Mouse (Mus musculus) limb, embryonic 11.5 days (tissue): ENCODE measurements around the gene Cnksr3. TPM values are rescaled to one million over a fixed set of nuclear protein-coding genes. Genes with fewer than 3 reads are reported as not detected.

ENCODE experiments used
- ATAC-seq: fragments of 200-750 bp; cut with Nextera tagmentation; 2 replicates; pipeline ENCODE4 v1.8.0; 2017; ENCODE audit warnings: low read depth; ENCODE audit not compliant: insufficient number of reproducible peaks, low FRiP score, low TSS enrichment
- DNase-seq: peaks from one replicate; pipeline ENCODE4 v3.0.0-alpha.2; 2015; ENCODE audit warnings: low spot score
- H3K27ac ChIP-seq: fragments of 300-500 bp; sonication (generic); replicated peaks from 2 replicates; pipeline ENCODE4 v1.5.1; 2014; ENCODE audit warnings: low read depth, mild to moderate bottlenecking, low read length
- H3K27me3 ChIP-seq: fragments of 300-500 bp; sonication (generic); 2 replicates; pipeline ENCODE4 v1.6.1; 2014; ENCODE audit warnings: mild to moderate bottlenecking, low read length, mixed read lengths; ENCODE audit not compliant: control insufficient read depth, insufficient read depth
- H3K36me3 ChIP-seq: fragments of 300-500 bp; sonication (generic); 2 replicates; pipeline ENCODE4 v1.6.1; 2014; ENCODE audit warnings: mild to moderate bottlenecking, low read length, moderate library complexity, mixed read lengths; ENCODE audit not compliant: control insufficient read depth, insufficient read depth
- H3K4me1 ChIP-seq: fragments of 300-500 bp; sonication (generic); 2 replicates; pipeline ENCODE4 v1.6.1; 2014; ENCODE audit warnings: low read length, mixed read lengths; ENCODE audit not compliant: control insufficient read depth, insufficient read depth
- H3K4me2 ChIP-seq: fragments of 300-500 bp; sonication (generic); 2 replicates; pipeline ENCODE4 v1.6.1; 2014; ENCODE audit warnings: low read depth, mild to moderate bottlenecking, moderate library complexity; ENCODE audit not compliant: severe bottlenecking
- H3K4me3 ChIP-seq: fragments of 300-500 bp; sonication (generic); 2 replicates; pipeline ENCODE4 v1.5.1; 2014; ENCODE audit warnings: low read depth, low read length
- H3K9ac ChIP-seq: fragments of 300-500 bp; sonication (generic); 2 replicates; pipeline ENCODE4 v1.6.1; 2014; ENCODE audit warnings: mild to moderate bottlenecking, low read length
- H3K9me3 ChIP-seq: fragments of 300-500 bp; sonication (generic); 2 replicates; pipeline ENCODE4 v1.6.1; 2016; ENCODE audit warnings: low read length; ENCODE audit not compliant: control insufficient read depth
- WGBS: fragments of 180-500 bp; shearing (Covaris S2); extraction: QIAGEN DNeasy Blood & Tissue Kit; methylation state at CpG from one replicate; pipeline ENCODE4 v1.1.7; 2014; 5-methylcytosine and 5-hydroxymethylcytosine counted together
- polyA plus RNA-seq: library from polyadenylated mRNA; unstranded; fragments of >200 nt; fragmentation: Nextera tagmentation; extraction: Ambion mirVana; gene quantifications from 2 replicates; pipeline ENCODE4 v1.2.1, GENCODE M21; 2014

Gene Cnksr3
- polyA plus RNA-seq, result 11.8 and 11.9 TPM in 2 replicates

GRCm38 (mm10) chr10:7211696-7212482 is at the start of gene Cnksr3:
Gene Cnksr3, minus strand, starts transcription at chr10:7212237.
- no peaks in the 10 kb centered on the region for H3K36me3 ChIP-seq
- H3K9ac ChIP-seq, result peak within 1 kb of the TSS; percentile 81
- no peaks in the 10 kb centered on the region for H3K27me3 ChIP-seq
- peak within 1 kb of the TSS; percentile 86 for H3K4me2 ChIP-seq
- peak within 1 kb of the TSS; percentile 84 for H3K27ac ChIP-seq
- no peaks in the 10 kb centered on the region for H3K9me3 ChIP-seq
- ATAC-seq (peak; percentile 89), DNase-seq (peak; percentile 97)
- WGBS, result 1% methylated on average over 66 of the region's 74 CpGs
- peaks cover 16% of the 10 kb centered on the region for H3K4me1 ChIP-seq
- peak within 1 kb of the TSS; percentile 85 for H3K4me3 ChIP-seq

- no peak for ATAC-seq
- no peaks in the 10 kb centered on the region for H3K36me3 ChIP-seq
- H3K9ac ChIP-seq, result no peak overlapping the region
- H3K4me1 ChIP-seq, result no peaks in the 10 kb centered on the region
- H3K4me2 ChIP-seq, result no peak overlapping the region
- H3K4me3 ChIP-seq, result no peak overlapping the region
- WGBS, result 44% methylated on average over 10 of the region's 10 CpGs
- no peaks in the 10 kb centered on the region for H3K27me3 ChIP-seq
- H3K9me3 ChIP-seq, result no peaks in the 10 kb centered on the region
- DNase-seq, result no peak
- H3K27ac ChIP-seq, result no peak overlapping the region
Observed at GRCm38 (mm10) chr10:7260166-7261108, 48.4 kb upstream of the Cnksr3 start.

GRCm38 (mm10) chr10:7258607-7259006 is 46.6 kb upstream of the Cnksr3 start:
- 83% methylated on average over 5 of the region's 5 CpGs for WGBS

GRCm38 (mm10) chr10:7250455-7250854 is 38.4 kb upstream of the Cnksr3 start:
- H3K9me3 ChIP-seq, result no peaks in the 10 kb centered on the region
- H3K4me3 ChIP-seq, result no peak overlapping the region
- no peak overlapping the region for H3K4me2 ChIP-seq
- DNase-seq (no peak), ATAC-seq (no peak)
- no peak overlapping the region for H3K27ac ChIP-seq
- no peaks in the 10 kb centered on the region for H3K36me3 ChIP-seq
- WGBS, result 70% methylated on average over 2 of the region's 2 CpGs
- H3K9ac ChIP-seq, result no peak overlapping the region
- no peaks in the 10 kb centered on the region for H3K27me3 ChIP-seq
- no peaks in the 10 kb centered on the region for H3K4me1 ChIP-seq

More at GRCm38 (mm10) chr10:7258607-7259006, 46.6 kb upstream of the Cnksr3 start:
- Histone ChIP-seq H3K4me3 (no peak overlapping the region), H3K27me3 (no peaks in the 10 kb centered on the region), H3K9ac (no peak overlapping the region), H3K4me2 (no peak overlapping the region), H3K9me3 (no peaks in the 10 kb centered on the region), H3K36me3 (no peaks in the 10 kb centered on the region), H3K27ac (no peak overlapping the region), H3K4me1 (no peaks in the 10 kb centered on the region)
- DNase-seq (no peak), ATAC-seq (no peak)

GRCm38 (mm10) chr10:7234601-7235000 is 22.6 kb upstream of the Cnksr3 start:
- DNase-seq (no peak), ATAC-seq (no peak)
- Histone ChIP-seq H3K4me3 (no peak overlapping the region), H3K27ac (no peak overlapping the region), H3K9me3 (no peaks in the 10 kb centered on the region), H3K27me3 (no peaks in the 10 kb centered on the region), H3K4me2 (no peak overlapping the region), H3K4me1 (peaks cover 6% of the 10 kb centered on the region; the same call in 1 of the 2 replicates), H3K9ac (no peak overlapping the region), H3K36me3 (no peaks in the 10 kb centered on the region)
- 34% methylated on average over 3 of the region's 5 CpGs for WGBS

GRCm38 (mm10) chr10:7217551-7218127 is 5.6 kb upstream of the Cnksr3 start:
- H3K27ac ChIP-seq, result no peak overlapping the region
- H3K4me1 ChIP-seq, result peaks cover 12% of the 10 kb centered on the region
- H3K27me3 ChIP-seq, result no peaks in the 10 kb centered on the region
- H3K9me3 ChIP-seq, result no peaks in the 10 kb centered on the region
- WGBS, result 77% methylated on average over 3 of the region's 3 CpGs
- no peaks in the 10 kb centered on the region for H3K36me3 ChIP-seq
- H3K4me3 ChIP-seq, result no peak overlapping the region
- ATAC-seq (no peak), DNase-seq (no peak)
- no peak overlapping the region for H3K4me2 ChIP-seq
- no peak overlapping the region for H3K9ac ChIP-seq

GRCm38 (mm10) chr10:7214718-7215117 is 2.7 kb upstream of the Cnksr3 start:
- WGBS, result 69% methylated on average over 4 of the region's 4 CpGs
- no peak for ATAC-seq

GRCm38 (mm10) chr10:7213066-7213630 is 1.1 kb upstream of the Cnksr3 start:
- no peaks in the 10 kb centered on the region for H3K36me3 ChIP-seq
- peak overlapping the region; percentile 86 for H3K4me2 ChIP-seq
- no peaks in the 10 kb centered on the region for H3K27me3 ChIP-seq
- peak overlapping the region; percentile 85 for H3K4me3 ChIP-seq
- peaks cover 16% of the 10 kb centered on the region for H3K4me1 ChIP-seq
- no peak overlapping the region for H3K27ac ChIP-seq
- DNase-seq, result no peak
- no peaks in the 10 kb centered on the region for H3K9me3 ChIP-seq
- no peak overlapping the region for H3K9ac ChIP-seq
- ATAC-seq, result no peak
- WGBS, result 23% methylated on average over 10 of the region's 10 CpGs

More at GRCm38 (mm10) chr10:7214718-7215117, 2.7 kb upstream of the Cnksr3 start:
- no peaks in the 10 kb centered on the region for H3K36me3 ChIP-seq
- no peaks in the 10 kb centered on the region for H3K9me3 ChIP-seq
- DNase-seq, result no peak
- H3K27me3 ChIP-seq, result no peaks in the 10 kb centered on the region
- no peak overlapping the region for H3K4me2 ChIP-seq
- no peak overlapping the region for H3K27ac ChIP-seq
- peaks cover 14% of the 10 kb centered on the region for H3K4me1 ChIP-seq
- no peak overlapping the region for H3K9ac ChIP-seq
- H3K4me3 ChIP-seq, result no peak overlapping the region
